Mouse (Mus musculus): ENCODE measurements around the gene Myd88.

The Myd88 gene

DNA sequence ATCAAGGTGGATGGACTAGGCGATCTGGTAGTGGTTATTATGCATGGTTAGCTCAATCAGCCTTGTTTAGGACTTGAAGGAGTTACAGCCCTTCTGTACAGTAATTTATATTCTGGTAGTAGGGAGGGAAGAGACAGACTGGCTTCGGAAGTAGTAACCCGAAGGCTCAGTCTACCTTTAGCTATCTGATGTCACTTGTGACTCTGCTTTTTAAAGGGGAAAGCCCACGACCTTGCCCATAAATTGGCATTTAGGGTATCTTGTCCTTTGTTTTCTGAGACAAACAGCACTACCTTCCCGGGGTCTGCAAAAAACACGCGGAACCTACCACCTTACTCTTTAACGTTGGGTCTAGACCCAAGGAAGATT, 1.0 kb downstream of the Myd88 start:
- no peak for DNase-seq (ENCODE audit: low spot score)

DNA sequence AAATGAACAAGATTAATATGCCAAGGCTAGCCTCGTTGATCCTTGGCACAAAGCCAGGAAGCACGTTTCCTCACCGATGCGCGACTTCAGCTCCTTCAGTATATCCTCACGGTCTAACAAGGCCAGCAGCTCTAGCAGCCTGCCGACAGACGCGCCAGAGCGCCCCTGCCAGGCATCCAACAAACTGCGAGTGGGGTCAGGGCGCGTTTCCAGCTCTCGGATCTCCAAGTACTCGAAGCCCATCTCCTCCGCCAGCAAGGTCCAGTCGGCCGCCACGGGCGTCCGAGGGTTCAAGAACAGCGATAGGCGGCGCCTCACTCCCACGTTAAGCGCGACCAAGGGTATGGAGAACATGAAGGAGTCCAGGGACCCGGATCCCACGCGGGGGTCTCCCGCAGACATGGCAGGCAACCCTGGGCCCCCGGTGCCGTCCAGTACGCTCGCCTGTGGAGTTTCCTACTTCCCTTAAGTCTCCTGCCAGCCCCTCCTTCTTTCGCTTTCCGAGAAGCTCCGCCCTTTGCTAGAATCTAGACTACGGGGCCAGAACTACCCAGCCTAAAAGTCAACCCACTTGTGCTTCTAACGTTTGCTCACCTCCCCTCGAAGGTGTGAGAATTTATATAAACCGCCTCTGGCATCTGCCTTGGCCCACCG, 1.5 kb downstream of the Myd88 start, which contains the start of gene Acaa1a:
Gene Acaa1a, plus strand, starts transcription at position 119 of the 654 bp plus-strand sequence.
- no peak for DNase-seq (ENCODE audit: low spot score)

DNA sequence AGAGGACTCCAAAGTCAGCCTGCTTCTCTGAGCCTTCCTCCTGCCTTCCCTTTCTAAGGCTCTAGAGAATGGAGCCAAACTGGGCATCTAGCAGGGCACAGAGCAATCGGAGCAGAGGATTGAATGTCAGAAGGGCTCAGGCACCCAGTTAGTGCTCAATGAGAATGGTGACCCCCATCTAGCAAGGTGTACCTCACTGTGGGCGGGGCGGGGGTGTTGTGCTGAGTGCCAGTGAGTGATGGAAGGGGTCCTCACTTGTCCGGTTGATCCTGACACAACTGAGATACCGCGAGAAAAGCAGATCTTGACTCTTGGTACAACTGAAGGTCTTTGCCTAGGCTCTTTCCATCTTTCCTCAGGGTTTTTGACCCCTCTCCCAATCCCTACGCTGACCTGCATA, 2.1 kb downstream of the Myd88 start:
- no peak for DNase-seq (ENCODE audit: low spot score)

DNA sequence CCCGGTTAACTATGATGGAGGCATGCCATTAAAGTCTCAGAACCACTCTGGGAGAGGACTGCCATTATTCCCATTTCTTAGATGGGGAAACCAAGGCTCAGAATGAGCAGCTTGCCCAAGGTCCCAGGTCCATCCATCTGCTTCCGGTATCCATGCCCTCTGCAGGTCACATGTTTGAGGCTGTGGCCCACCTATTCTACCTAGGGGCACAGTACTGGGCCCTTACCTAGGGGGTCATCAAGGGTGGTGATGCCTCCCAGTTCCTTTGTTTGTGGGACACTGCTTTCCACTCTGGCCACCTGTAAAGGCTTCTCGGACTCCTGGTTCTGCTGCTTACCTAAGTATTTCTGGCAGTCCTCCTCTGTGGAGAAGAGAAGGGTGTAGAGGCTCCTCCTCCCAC, 2.9 kb downstream of the Myd88 start:
- DNase-seq (ENCODE audit: low spot score): no peak

DNA sequence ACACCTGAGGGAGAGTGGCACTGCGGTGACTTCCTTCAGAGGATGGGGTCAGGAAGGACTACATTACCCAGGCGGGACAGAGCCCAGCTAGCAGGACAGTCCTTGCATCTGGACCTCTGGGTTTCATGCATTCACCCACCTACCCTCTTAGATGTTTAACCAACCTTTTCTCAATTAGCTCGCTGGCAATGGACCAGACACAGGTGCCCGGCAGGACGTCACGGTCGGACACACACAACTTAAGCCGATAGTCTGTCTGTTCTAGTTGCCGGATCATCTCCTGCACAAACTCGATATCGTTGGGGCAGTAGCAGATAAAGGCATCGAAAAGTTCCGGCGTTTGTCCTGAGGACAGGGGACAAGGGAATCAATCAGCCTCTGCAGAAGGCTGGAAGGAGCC, 3.4 kb downstream of the Myd88 start:
- DNase-seq (ENCODE audit: low spot score): no peak

DNA sequence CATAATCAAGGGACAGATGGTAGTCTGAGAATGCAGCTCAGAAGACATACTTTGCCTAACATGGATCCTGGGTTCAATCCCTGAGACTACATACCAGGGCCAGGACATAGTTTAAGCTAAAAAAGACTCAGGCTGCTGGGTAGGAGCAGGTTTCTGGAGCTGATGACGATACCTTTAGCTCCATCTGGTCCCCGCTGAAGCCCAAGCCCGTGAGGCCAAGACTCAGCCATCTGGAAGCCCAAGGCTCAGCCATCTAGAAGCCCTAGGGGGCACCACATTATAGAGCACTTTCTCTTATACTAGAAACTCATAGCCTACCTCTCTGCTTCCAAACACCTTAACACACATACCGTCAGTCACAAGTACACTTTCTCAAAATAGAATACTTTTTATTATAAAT, 5.6 kb downstream of the Myd88 start:
- no peak for DNase-seq (ENCODE audit: low spot score)

DNA sequence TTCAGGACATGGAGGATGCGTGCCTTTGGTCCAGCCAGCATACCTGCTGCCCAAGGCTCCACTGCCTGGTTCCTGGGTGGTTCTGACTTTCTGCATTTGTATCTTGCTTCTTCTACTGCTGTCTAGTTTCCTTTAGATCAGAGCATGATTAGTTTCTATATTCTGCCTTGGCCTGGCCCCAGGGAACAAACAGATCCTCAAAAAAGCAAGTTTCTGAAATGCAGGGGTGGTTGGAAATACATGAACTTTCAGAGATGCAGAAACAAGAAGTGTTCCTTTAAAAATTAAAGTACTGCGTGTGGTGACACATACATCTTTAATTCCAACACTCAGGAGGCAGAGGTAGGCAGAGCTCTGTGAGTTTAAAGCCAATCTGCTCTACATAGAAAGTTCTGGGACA, 6.4 kb downstream of the Myd88 start:
- DNase-seq (ENCODE audit: low spot score): no peak

DNA sequence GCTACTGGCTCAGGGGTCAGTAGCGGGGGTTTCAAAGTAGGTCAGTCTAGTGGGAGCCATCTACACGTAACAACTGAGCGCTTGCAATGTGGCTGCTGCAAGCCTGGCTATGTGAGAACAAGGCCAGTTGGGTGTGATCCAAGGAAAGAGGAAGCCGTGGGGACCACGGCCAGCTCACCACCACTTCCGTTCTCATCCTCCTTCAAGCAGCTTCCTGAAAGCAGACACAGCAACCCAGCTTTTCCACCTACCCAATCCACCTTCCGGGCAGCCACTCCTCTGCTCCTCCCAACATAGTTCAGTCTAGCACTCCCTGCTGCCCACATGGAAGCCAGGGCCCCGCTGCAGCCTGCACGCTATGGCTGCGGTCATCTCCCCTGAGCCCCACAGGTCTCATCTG, 6.9 kb downstream of the Myd88 start:
- DNase-seq (ENCODE audit: low spot score): no peak

DNA sequence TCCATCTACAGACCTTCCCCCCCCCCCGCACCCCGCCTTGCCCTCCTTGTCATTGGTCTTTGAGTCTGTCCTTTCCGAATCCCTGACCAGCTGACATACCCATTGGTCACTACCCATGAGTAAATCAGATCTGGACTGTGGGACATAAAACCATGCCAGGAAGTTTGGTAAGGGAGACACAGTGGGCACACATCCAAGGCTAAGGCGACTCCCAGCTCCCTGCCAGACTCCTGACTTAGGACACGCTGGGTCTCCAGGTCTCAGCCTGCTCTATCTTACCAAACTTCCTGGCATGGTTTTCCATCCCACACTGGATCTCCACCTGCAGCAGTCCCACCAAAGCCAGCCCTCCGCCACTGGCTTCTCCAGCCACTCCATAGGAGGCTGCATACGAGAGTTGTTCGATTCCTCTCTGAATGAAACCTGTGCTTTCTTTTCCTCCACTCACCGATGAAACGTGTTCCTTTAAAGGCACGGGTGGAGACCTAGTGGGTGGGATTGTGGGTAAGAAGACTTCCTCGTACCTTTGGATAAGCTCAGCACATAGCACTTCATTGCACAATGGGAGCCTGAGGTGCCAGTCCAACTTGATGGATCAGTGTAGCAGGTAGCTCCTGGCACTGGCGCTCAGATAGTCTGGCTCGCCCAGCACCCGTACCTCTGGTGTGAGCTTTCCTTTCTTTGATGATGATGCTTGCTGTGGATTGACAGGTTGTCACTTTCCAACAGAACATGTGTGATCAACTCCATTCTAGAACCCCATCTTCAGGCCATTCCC, 10.8 kb downstream of the Myd88 start:
- no peak for DNase-seq (ENCODE audit: low spot score)

DNA sequence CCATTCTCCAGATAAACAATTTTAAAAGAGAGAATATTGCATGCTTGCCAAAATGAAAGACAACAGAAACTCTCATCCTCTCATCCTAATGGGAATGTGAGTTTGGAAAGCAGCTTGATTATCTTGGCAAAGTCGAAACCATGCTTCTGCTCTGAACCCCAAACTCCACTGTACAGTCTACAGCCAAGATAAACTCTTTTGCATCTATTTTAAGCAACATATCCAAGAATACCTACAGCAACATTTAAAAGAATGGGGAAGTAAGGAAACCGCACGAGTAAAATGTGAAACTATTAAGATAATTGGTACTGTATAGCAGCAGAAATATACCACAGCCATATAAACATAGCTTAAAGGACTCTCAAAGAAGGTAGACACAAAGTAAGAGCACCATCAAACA, 12.7 kb downstream of the Myd88 start:
- no peak for DNase-seq (ENCODE audit: low spot score)

DNA sequence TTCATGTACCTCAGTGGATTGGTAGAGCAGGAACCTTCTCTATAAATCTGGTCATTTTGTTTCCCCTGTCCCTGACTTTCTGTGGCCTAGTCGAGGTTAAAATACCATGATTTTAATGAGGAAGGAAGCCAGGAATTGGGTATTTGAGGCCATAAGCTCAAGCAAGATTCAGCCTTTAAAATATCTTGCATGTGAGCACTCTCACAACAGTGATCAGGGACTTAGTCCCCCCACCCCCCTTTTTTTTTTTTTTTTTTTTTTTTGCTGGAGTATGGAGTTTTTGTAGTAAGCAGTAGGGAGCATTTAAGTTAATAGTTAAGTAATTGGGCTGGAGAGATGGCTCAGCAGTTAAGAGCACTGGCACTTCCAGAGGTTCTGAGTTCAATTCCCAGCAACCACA, 17.1 kb downstream of the Myd88 start:
- DNase-seq (ENCODE audit: low spot score): no peak

DNA sequence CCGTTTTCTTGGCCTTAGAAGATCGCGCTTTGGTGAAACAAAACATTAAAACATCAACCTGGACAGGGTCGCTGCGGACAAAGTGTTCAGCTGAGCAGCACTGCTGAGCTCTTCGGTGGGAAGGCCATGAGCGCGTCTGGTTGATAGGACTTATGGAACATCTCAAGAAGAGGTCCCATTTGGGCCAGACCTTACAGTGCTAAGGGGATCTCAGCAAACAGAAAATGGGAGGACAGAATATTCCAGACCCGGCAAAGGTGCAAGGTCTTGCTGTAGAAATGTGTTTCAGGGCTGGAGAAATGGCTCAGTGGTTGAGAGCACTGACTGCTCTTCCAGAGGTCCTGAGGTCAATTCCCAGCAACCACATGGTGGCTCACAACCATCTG, 18.0 kb downstream of the Myd88 start:
- DNase-seq (ENCODE audit: low spot score): no peak

DNA sequence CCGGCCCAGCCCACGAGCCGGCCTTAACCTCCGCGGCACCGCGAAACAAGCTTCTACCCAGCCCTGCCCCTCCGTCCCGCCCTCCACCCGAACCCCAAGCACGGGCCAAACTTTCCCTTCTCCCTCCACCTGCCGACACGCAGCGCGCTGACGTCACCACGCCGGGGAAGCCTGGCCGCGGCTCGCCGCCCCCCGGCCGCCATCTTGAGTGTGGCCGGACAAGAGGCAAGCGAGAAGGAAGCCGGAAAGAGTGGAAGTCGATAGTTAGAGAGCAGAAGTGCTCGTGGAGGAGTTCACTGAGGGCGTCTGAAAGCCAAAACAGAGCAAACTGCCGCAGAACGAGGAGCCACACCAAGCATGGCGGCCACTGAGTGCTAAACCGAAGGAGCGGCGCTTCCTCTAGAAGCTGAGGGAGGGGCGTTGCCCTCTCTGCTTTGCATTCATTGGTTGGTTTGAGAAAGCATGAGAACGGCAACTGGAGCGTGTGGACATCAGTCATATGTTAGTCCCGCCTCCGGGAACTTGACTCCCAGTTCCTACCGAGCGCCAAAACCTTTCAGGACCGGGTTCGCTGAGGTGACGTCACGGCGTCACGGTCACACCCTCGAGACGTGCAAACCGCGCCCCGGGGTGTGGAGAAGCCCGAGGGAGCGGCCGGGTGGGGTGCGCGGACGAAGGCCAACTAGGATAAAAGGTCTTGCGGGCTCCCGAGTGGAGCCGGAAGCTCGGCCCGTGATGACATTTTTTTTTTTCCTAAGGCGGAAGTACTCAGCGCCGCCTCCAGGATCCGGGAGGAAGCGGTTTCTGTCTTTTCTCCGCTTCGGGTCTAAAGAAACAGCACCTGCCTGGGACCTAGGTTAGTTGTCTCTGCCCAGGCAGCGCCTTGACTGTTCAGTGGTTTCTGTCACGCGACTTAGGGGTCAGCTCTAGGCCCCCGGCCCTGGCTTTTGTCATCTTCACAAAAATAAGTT, 18.6 kb downstream of the Myd88 start, which contains the start of gene Oxsr1:
Gene Oxsr1, minus strand, starts transcription at position 139 of the 971 bp plus-strand sequence.
- peak; percentile 99 for DNase-seq (ENCODE audit: low spot score)

DNA sequence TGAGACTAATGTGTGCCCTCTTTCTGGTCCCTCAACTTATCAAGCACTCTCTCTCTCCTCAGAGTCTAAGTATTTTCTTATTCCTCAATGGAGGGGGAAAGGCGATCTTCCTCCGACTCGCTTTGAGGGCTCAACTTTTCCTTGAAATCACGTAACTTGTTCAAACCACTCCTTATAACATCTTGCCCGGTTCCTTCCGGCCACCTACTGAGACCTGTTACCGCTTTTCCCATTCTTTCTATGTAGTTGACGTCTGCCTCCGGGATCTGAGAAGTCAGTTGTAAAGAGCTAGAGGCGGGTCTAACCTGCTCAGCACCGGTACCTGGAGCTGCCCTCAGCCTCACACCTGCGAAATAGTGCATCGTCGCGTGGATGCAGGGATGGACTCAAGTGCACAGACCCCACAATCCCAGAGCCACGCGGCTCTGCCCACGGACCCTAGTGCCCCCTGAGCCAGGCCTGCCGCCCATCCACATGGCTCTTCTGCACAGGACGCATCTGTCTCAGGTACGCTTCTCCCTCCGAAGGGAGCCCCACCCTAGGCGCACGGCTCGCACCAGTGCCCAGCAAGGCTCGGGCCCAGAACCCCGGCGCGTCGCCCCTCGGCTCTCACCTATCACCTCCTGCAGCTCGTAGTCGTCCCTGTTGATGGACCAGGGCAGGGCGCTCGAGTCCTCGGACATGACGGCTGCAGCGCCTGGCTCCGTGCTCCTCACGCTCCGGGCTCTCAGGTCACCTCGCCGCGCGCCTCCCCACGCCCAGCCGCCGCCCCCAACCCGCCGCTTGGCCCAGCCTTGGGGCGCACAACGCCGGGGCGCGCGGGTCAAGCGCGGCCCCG, 19.6 kb downstream of the Myd88 start:
- DNase-seq (ENCODE audit: low spot score): no peak

DNA sequence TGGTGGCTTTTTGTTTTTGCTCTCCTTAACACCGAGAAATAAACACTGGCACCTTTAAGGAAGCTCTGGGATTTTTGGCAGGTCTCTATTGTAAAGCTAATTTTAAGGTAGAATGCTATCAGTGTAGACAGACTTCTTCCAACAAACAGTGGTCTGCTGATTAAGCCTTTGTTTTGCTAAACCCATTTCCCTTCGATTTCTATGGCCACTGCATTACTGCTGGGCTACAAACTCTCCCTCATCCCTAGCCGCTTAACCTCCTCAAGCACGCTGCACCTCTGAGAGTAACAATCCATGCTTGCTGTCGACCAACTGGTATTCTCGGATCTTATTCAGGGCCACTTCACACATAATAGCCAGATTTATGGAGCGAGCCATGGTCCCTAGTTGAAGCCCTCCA, 20.3 kb downstream of the Myd88 start:
- no peak for DNase-seq (ENCODE audit: low spot score)

DNA sequence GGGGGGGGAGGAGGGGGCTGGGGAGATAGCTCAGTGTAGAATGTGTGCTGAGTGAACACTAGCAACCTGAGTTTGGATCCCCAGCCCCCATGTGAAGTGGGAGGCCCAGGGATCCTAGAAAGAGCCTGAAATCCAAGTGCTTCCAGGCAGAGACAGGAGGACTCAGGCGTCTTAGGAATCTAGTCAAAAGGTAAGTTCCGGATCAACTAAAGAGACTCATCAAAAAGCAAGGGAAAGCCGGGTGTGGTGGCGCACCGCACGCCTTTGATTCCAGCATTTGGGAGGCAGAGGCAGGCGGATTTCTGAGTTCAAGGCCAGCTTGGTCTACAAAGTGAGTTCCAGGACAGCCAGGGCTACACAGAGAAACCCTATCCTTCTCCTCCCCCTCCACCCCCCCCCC, 20.8 kb downstream of the Myd88 start:
- no peak for DNase-seq (ENCODE audit: low spot score)

DNA sequence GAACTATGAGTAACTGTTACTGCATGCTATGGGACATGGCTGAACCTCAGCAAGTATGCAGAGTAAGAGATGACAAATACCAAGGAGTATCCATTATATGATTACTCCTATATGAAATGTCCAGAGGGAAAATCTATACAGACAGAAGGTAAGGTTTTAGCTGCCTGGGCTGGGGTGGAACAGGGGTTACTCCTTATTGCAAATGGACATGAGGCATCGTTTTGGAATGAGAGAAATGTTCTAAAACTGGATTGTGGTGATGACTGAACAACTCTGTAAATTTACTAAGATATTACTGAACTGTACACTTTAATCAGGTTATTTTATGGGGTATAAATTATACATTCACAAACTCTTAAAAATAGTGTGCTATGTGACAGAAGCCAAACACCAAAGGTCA, 22.3 kb downstream of the Myd88 start:
- no peak for DNase-seq (ENCODE audit: low spot score)

DNA sequence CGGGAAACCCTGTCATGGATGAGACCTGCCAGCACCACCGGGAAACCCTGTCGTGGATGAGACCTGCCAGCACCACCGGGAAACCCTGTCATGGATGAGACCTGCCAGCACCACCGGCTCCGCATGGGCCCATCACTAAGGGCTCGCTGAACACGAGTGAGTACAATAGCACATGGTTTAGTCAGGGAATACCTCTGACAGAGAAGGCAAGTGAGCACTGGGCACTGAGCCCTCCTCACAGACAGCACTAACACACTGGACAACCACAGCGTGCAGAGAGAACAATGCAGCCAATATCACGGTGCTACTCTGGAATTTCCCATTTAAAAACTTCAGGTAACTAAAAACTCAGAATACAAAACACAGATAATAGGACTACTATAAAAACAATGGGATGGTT, 28.1 kb downstream of the Myd88 start:
- no peak for DNase-seq (ENCODE audit: low spot score)

DNA sequence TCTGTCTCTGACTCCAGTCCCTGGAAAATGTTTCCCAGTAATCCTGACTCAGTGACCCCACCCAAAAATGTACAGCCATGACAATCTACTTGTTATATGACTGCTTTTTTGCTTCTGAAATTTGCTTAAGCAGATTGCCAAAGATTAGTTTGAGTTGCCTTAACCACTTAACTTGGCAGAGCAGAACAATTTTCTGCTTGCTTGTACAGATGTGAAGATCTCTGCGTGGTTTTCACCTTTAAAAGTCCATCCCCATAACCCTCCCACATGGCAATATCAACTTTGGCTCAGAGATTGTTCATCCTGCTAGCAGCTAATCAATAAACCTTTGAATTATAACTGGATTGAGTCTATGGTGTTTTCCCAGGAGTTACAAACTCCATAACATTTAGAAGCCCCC, 32.1 kb downstream of the Myd88 start:
- no peak for DNase-seq (ENCODE audit: low spot score)

DNA sequence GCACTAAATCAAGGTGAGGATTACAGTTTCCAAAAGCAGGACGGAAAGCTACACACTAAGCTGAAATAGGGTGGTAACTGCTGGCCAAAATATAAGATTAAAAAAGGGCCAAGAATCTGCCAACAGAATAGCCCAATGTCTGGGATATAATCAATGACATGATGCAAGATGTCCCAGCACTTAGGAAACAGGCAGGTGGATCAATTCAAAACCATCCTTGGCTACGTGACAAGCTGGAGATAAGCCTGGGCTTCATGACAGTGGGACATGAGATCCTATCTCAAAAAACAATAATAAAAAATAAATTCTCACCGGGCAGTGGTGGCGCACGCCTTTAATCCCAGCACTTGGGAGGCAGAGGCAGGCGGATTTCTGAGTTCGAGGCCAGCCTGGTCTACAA, 35.3 kb downstream of the Myd88 start:
- no peak for DNase-seq (ENCODE audit: low spot score)

DNA sequence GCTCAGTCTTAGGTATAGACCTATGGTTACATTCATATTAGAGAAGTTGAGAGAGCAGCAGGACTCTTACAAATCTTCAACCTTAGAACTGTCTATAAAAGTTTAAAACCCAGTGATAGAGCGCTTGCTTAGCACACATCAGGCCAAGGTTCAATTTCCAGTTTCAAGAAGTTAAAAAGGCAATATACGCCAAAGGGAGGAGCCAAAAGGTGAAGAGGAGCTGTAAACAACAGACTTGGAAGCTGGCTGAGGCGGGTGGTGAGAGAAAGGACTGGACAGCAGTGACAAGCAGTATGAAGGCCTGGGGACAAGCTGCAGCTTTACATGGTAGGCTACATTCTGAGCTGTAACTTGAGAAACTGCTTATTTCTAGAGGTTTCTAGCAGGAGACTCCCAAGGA, 42.6 kb downstream of the Myd88 start:
- no peak for DNase-seq (ENCODE audit: low spot score)

DNA sequence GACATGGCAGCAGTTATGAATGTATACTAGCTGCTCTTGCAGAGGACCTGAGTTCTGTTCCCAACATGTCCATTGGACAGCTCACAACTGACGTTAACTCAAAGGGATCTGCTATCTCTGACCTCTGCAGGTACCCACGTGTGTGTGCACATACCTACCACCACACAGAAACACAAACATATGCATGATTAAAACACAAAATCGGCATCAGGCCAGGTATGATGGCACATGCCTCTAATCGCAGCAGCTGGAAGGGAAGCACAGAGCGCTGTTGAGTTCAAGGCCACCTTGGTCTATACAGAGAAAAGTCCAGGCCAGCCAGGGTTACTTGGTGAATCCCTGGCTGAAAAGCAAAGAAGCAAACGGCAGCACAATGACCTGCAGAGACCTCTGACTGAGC, 43.5 kb downstream of the Myd88 start:
- DNase-seq (ENCODE audit: low spot score): no peak

All from left cerebral cortex, adult 11 months (tissue).